Mouse (Mus musculus) lung, postnatal 0 days (tissue): ENCODE results near the gene Ufsp1.

ENCODE experiments used
- CTCF ChIP-seq: IDR thresholded peaks from 2 replicates; pipeline ENCODE4 v1.5.1; 2016; ENCODE audit warnings: antibody characterized with exemption, mild to moderate bottlenecking
- EP300 ChIP-seq: IDR thresholded peaks from 2 replicates; pipeline ENCODE4 v1.6.1; 2016; ENCODE audit warnings: antibody characterized with exemption, mild to moderate bottlenecking, control low read depth

GRCm38 (mm10) chr5:137286655-137287031 is 7.8 kb upstream of the Ufsp1 start:
- peak; percentile 88 for TF ChIP-seq CTCF
- no peak for TF ChIP-seq EP300
